Mouse (Mus musculus) retina, embryonic 14.5 days (tissue): ENCODE measurements around the gene Trnau1ap.
A peak's percentile ranks its signal among the peaks of the same experiment; 100 is the strongest.

Source experiments
- DNase-seq: peaks from one replicate; pipeline ENCODE4 v3.0.0-alpha.2; 2015; ENCODE audit warnings: low spot score

Trnau1ap gene

DNA sequence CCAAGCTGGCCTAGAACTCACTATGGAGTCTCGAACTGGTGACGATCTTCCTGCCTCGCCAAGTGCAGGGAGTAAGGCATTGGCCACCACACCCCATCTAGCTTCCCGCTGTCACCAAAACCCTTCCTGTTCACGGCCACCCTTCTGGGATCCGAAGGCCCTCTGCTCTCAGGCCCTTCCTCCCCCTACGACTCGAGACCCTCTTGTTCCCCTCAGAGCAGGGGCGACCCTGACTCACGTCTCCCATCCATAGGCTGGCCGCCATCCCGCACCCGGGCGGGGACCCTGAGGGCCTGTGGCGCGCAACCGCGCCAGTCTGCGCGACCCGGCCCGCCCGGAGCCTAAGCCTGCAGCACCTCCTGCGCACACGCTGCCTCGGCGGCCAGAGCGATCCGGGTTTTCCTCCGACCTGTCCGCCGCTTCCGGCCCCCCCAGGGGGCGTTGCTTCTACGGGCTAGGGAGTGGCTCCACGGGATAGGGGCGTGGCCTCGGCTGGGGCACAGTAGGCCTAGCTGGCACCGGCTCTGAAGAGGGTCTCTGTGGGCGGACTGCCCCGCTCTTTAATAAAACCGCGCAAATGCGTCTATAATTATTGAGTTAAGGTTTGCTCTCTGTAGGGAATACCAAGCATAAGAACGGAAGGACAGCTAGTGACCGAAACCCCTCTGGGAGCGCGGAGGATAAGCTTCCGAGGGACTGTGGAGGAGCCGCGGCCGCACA is at the start of gene Trnau1ap:
Trnau1ap (minus strand) TSS at position 424 of the 720 bp plus-strand sequence.
- DNase-seq: peak; percentile 94

DNA sequence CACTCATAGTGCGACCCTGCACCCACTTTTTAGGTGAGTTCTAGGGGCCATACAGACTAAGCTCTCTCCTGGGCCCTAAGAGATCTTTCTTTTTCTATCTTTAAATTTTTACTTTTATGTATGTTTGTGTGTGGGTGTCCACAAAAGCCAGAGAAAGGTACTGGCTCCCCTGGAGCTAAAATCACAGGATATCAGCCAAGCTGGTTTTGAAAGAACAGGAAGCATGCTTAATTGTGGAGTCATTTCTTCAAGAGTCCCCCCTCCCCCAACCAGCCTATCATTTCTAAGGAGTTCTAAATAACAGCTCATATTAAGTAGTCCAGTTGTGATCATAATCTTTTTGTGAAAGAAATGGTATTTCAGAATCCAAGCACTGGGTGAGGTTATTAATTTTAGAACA is 44.5 kb upstream of the Trnau1ap start:
- DNase-seq: no peak

DNA sequence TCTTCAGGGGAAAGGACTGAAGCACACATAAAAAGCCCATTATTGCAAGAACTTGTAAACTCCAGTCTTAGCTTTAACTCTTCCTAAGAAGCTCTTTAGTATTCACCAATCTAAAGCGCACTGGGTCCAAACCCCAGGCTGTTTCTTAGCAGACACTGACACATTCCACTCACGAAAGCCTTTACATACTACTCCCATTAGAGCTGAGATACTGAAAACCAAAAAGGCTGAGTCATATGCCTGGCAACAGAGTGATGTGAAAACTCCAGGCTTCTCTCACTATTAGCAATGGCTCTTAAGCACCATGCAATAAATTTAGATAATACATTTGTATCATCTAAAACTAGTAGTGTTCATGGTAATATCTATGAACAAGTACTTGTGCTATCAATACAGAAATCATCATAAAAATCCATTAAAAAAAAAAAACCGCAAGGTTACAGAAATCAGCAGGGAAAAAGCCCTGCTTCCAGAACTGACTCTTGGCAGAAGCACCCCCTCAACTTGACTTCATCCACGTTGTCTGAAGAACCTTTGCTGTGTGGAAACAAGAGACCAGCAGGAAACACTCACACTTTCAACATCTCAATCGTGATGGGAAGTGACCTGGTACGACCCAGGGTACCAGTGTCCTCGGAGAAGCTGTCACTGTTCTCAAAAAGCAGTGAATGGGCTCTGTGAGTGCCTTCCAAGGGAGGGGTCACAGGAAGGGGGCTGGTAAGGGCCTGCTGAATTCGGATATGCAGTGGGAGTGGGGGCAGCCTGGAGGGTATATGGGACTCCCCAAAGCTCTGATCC is 40.8 kb upstream of the Trnau1ap start:
- DNase-seq: no peak

DNA sequence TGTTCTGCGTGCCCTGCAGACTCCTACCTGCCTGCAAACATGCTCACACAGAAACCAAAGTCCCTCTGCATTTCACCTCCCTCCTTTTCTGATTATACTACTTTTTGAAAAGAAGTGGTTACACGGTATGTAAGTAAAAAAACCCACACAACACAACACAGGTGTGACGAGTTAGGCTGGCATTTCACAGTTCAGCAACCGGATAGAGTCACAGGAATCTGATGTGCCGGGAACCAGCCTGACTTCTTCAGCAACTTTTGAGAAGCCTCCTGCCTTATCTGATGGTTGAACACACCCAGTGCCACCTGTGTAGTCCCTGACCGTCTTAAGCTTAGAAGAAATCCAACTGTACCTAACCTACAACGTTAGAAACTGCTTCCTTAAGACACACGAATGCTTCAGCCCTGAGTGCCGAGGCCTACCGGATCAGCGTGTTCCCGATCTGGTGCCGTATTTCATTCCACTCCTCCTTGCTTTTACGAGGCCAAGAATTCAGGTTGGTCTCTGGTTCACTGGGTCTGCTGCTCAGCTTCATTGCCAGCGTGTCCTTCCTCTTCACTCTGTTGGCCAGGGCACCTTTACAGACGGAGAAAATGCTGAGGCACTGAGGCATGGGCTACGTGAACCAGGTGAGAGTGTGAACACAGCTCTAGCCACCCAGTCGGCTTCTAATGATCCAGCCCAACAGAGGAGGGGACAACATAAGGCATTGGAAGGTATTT is 38.3 kb upstream of the Trnau1ap start:
- DNase-seq: no peak

DNA sequence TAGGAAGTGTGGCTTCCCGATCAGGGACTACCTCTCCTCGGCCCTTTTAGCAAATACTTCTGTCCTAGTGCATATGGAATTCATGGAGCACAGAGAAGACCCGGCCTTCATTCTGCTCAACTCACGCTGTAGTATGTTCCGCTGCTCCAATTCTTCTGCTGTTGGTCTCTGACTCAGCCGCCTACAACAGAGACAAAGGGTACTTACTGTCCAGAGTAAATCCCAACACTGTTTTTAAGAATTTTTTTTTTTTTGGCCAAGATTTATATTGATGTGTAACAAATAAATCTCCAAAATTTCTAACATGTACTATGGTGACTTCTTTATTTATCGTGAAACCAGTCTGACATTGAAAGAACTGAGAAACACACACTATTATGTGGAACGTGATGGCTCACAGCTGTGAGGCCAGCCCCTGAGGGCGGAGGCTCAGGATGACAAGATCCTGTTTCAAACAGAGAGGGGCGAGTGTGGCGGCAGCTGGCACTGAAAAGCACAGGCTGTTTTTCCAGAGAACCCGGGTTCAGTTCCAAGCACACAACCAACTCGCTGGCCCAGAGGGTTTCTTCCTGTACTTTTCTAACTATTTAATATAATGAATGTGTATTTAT is 36.2 kb upstream of the Trnau1ap start:
- no peak for DNase-seq

DNA sequence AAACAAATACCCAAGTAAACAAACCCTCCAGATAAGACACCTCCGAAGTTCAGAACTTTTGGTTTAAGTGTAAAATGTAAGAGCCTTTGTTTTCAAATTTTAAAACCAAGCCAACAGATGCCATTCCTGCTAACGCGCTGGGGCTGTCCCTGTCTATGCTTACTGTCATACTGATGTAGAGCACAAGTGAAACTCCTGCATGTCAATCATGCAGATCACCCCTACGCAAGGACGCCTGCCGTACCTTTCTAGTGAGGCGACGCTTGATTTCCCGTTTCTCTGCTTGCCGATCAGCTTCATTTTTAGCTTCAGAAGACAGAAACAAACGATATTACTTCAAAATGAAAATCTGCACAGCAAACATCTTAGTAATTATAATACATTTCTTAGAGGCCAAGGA is 34.1 kb upstream of the Trnau1ap start:
- no peak for DNase-seq

DNA sequence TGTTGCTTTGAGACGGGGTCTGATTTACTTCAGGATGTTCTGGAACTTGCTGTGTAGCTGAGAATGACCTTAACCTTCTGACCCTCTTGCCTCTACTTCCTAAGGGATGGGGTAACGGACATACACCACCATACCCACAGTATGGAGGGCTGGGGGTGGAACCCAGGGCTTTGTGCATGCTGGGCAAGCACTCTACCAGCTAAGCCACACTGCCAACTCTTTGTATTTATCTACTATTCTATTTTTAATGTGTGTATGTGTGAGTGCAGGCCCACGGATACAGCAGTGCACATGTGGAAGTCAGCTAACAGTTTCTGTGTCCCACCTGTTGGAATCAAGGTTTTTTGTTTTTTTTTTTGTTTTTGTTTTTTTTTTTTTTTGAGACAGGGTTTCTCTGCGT is 30.2 kb upstream of the Trnau1ap start:
- DNase-seq: no peak

DNA sequence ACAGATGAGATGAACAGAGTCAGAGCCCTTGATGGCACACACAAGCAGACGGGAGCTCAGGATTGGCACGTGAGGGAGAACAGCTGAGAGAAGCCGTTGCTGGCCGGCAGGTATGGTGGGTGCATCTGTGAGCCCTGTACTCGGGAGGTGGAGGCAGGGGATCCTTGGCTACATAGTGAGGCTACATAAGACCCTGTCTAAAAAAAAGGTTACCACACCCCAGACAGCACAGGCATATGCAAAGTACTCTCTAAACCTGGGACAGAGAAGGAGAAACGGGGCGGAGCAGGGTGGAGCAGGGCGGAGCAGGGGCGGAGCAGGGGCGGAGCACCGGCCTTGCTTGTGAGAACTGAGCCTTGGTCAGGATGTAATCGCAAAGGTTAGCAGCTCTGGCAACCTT is 26.8 kb upstream of the Trnau1ap start:
- DNase-seq: no peak

DNA sequence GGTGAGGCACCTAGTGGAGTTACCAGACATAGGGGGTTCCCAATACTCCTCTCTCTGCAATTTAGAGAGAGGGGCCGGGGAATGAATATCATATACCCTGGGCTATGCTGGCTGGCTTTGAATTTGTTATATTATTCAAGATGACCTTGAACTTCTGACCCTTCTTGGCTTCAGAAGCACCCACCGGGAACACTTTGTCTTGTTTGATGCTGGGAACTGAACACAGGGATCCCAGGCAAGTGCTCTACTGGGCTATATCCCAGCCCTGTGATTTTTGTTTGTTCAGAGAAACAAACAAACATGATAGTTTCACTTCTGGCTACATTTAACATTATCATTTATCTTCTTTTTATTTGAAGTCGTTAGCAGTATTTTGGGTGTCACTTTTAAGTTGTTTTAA is 26.1 kb upstream of the Trnau1ap start:
- DNase-seq: no peak

DNA sequence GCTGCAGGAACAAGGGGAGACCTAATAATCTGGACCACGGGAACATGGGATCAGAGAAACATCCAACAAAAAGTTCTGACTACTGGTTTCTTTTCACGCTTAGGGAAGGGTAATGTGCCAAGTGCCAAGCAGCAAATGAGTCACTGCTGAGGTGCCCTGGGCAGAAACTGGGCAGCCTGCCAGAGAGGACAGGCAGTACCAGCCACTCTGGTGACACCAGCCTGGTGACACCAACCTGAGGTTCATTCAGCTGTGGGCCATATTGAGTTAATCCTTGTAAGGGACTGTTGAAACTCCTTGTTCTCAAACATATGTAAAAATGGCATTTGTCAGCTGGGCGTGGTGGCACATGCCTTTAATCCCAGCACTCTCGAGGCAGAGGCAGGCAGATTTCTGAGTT is 25.2 kb upstream of the Trnau1ap start:
- DNase-seq: no peak

DNA sequence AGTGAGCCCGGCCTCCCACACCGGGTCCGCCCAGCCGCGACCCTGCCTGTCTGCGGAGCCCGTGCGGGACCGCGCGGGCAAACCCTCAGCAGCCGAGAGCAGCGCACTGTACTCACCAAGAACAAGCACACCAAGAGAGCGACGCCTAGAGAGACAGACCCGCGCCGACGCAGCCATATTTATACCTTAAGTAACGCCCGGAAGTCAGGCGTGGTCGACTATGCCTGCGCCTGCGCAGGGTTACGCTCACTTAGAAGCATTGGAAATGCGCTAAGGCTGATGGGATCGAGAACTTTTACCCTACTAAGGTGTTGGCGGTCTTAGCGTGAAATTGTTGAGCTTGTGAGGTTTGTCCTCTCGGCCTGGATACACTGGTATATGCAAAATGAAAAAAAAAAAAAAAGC is 24.1 kb upstream of the Trnau1ap start, which contains the start of gene Rcc1:
Rcc1 (minus strand) TSS at position 125 of the 405 bp plus-strand sequence.
- DNase-seq: peak; percentile 95

DNA sequence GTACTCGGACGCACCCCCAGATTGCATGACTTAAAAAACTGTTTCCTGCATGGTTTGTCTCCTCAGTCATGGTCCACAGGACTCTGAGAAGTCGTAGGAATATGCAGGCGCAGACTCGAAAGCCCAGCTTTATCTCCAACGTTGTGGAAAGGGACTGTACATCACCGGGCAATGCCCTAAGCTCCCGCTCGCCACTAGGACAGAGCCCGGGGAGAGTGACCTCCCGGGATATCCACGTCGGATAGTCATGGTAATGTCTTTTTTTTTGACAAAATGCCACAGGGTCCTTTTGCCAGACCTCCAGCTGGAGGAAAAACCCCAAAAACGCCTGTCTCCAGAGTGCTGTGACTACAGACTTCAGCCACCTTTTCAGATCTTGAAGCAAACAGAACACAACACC is 23.4 kb upstream of the Trnau1ap start:
- peak; percentile 24 for DNase-seq

DNA sequence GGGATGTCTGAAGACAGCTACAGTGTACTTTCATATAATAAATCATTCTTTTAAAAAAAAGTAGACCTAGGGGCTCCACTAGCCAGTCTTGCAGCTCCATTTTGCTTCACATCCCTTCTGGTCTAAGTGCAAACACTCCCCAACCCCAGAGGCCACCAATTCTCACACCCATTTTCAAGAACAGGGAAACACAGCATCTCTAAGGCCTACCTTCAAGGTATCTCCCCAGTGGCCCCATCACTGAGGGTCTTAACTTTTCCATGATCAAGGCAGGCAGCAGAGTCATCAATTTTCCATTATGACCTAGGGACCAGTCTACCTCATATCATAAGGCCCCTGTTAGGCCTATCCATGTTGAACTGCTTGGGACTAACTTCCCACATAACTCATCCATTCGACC is 22.1 kb upstream of the Trnau1ap start:
- DNase-seq: no peak

DNA sequence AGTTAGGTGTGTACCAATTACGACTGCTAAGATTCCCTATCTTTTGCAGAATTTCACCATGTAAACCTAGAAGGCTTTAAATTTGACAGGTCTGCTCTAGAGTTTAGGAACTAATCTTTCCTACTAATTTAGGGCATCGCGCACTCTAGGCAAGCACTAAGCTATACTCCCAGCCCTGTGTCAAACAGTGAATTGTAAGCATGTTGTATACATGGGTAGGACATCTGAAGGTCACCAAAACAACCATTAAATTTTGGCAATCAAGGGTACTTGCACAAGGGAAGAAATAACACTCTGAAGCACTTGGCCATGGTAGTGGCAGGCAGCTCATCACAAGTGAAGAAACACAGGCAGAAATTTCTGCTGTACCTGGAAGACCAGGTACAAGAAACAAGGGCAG is 21.5 kb upstream of the Trnau1ap start:
- no peak for DNase-seq

DNA sequence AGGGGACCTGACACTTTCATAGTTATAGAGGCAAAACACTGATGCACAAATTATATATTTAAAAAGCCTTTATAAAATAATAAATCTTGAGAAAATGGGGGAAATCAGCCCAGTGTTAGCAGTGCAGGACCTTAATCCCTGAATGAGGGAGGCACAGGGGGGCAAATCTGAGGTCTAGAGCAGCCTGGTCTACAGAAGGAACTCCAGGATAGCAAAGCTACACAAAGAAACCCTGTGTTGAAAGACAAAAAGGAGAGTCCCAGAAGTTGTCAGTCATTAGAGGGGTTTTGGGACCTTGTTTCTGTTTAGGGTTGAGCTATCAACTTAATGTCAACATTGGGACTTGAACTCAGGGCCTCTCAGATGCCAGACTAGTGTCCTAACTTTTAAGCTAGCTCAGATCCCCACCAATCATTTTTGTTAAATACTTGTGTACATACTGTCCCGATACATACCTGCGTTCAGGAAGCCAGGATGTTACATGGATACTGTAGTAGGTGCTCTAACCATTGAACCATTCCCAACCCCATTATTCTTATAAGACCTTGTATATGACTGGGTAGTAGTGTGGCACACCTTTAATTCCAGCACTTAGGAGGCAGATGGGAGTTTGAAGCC is 20.9 kb upstream of the Trnau1ap start:
- DNase-seq: no peak

DNA sequence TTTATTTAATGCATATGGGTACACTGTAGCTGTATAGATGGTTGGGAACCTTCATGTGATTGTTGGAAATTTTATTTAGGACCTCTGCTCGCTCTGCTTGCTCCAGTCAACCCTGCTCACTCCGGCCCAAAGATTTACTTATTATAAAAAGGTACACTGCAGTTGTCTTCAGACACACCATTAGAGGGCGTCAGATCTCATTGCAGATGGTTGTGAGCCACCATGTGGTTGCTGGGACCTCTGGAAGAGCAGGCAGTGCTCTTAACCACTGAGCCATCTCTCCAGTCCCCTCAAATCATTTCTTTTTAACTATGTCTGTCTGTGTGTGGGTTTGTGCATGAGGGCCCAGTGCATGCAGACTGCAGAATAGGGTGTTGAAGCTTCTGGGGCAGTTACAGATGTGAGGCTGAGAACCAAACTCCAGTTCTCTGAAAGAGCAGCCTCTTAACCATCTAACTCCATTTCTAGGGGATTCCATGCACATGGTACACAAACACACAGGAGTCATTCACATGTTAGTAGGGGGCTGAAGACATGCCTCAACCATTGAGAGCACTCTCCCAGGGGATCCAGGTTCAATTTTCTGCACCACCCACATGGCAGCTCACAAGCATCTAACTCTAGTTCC is 20.3 kb upstream of the Trnau1ap start:
- no peak for DNase-seq

DNA sequence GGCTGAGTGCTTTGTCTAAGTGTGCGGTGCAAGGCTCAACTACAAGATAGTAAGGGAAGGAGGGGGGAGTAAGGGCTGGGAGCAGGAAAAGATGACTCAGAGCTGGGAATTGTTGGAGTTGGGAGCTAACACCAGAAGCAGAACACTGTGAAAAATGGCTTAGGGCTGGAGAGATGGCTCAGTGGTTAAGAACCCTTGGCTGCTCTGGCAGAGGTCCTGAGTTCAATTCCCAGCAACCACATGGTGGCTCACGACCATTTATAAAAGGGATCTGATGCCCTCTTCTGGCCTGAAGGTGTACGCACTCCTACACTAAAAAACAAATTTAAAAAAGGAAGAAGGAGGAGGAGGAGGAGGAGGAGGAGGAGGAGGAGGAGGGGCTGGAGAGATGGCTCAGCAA is 17.3 kb upstream of the Trnau1ap start:
- DNase-seq: no peak

DNA sequence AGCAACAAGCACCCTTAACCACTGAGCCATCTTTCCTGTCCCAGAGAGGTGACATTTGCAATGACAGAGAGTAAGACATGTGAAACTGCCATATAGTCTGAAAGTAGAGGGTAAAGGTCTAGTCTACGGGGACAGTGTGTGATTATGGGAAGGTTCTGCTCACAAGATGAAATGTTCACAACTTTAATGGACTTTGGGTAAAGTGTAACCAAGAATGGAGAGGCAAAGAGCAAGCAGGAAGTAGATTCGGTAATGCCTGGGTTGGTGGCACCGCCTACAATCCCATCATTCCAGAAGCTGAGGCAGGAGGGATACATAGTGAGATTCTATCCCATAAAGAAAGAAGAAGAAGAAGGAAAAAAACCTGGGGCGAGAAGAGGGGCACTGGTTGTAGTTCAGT is 16.9 kb upstream of the Trnau1ap start:
- no peak for DNase-seq

DNA sequence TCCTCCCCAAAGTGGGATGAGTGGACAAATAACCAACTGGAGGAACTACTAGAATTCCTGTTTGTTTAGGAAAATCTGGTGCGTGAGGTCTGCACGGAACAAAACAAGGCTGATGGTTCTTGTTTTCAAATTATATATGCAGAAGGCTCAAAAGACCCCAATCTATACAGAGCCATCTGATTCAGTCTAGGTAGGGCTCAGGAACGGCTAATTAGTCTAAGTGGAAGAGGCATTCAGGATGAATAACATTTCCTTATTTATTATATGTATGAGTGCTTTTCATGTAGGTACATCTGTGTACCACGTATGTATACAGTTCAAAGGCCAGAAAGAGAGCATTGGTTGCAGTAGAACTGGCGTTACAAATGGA is 16.5 kb upstream of the Trnau1ap start:
- no peak for DNase-seq

DNA sequence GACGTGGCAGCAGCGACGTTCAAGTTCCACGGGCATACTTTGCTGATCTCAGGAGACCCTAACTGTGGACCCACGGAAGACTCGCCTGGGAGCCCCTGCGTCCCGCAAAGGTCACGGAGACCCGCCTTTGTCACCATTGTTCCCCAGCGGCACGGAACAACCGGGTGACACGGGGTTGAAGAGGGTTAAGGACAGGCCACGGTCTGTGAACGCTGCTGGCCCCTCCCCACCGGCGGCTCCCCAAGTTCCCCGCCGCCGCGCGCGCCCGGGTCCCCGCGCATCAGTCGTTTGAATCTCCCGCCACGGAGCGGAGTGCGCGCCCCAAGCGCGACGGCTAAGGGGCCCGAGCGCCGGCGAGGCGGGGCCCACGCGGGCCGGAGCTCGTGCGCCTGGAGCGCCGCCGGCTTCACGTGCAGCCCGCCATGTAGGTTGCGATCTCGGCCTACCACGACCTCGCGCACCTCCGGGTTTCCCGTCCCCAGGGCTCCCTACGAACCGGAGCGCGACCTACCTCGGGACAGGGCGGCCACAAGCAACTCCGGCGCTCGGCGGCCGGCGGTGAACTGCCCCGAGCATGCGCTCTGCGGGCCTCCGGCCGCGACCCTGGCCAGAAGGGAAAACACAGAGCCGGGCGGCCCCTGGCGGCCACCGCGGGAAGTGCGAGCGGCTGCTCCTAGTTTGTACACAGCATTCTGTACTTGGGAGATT is 16.0 kb upstream of the Trnau1ap start:
- DNase-seq: peak; percentile 96
